Mouse (Mus musculus) midbrain, postnatal 0 days (tissue): Measurements from ENCODE around the gene Kirrel. TPM values are rescaled to one million over a fixed set of nuclear protein-coding genes. Genes with fewer than 3 reads are reported as not detected.
A peak's percentile ranks its signal among the peaks of the same experiment; 100 is the strongest.

ENCODE experiments used
- ATAC-seq: fragments of 200-750 bp; cut with Nextera tagmentation; 2 replicates; pipeline ENCODE4 v1.8.0; 2017; ENCODE audit warnings: moderate number of reproducible peaks, mild to moderate bottlenecking, moderate TSS enrichment, moderate library complexity; ENCODE audit not compliant: low FRiP score
- DNase-seq: peaks from one replicate; pipeline ENCODE4 v3.0.0-alpha.2; 2015; ENCODE audit warnings: low spot score
- H3K27ac ChIP-seq: fragments of 300-500 bp; sonication (generic); 2 replicates; pipeline ENCODE4 v1.5.1; 2014; ENCODE audit warnings: low read depth, mild to moderate bottlenecking, low read length, mixed read lengths
- H3K27me3 ChIP-seq: fragments of 300-500 bp; sonication (generic); 2 replicates; pipeline ENCODE4 v1.6.1; 2014; ENCODE audit warnings: low read length, control low read depth, mixed read lengths; ENCODE audit not compliant: insufficient read depth
- H3K36me3 ChIP-seq: fragments of 300-500 bp; sonication (generic); 2 replicates; pipeline ENCODE4 v1.6.1; 2014; ENCODE audit warnings: low read length, control low read depth, mixed read lengths; ENCODE audit not compliant: insufficient read depth
- H3K4me1 ChIP-seq: fragments of 300-500 bp; sonication (generic); 2 replicates; pipeline ENCODE4 v1.6.1; 2014; ENCODE audit warnings: mild to moderate bottlenecking, control low read depth, antibody characterized with exemption, low read length, mixed read lengths; ENCODE audit not compliant: insufficient read depth
- H3K4me2 ChIP-seq: fragments of 300-500 bp; sonication (generic); 2 replicates; pipeline ENCODE4 v1.6.1; 2014; ENCODE audit warnings: low read depth, mild to moderate bottlenecking, low read length, mixed read lengths; ENCODE audit not compliant: poor library complexity, severe bottlenecking
- H3K4me3 ChIP-seq: fragments of 300-500 bp; sonication (generic); 2 replicates; pipeline ENCODE4 v1.5.1; 2014; ENCODE audit warnings: low read depth, mild to moderate bottlenecking, low read length, moderate library complexity
- H3K9ac ChIP-seq: fragments of 300-500 bp; sonication (generic); replicated peaks from 2 replicates; pipeline ENCODE4 v1.6.1; 2014; ENCODE audit warnings: mild to moderate bottlenecking, low read length, moderate library complexity, mixed read lengths; ENCODE audit not compliant: poor library complexity, severe bottlenecking
- H3K9me3 ChIP-seq: fragments of 300-500 bp; sonication (generic); 2 replicates; pipeline ENCODE4 v1.6.1; 2016; ENCODE audit warnings: low read length, control low read depth
- CTCF ChIP-seq: IDR thresholded peaks from 2 replicates; pipeline ENCODE4 v1.5.1; 2016; ENCODE audit warnings: antibody characterized with exemption, mild to moderate bottlenecking
- WGBS: fragments of 180-500 bp; shearing (Covaris S2); extraction: QIAGEN DNeasy Blood & Tissue Kit; methylation state at CpG from one replicate; pipeline ENCODE4 v1.1.7; 2014; 5-methylcytosine and 5-hydroxymethylcytosine counted together
- polyA plus RNA-seq: library from polyadenylated mRNA; unstranded; fragments of >200 nt; fragmentation: Nextera tagmentation; extraction: Ambion mirVana; gene quantifications from 2 replicates; pipeline ENCODE4 v1.2.1, GENCODE M21; 2015
- total RNA-seq: library from RNA; depleted of rRNA; stranded (reverse); fragments of >200 nt; gene quantifications from 2 replicates; pipeline ENCODE4 v1.2.3, GENCODE M21; 2014; rRNA removed

The Kirrel gene
- total RNA-seq = 11.1 and 11.3 TPM in 2 replicates
- 3.3 and 4.0 TPM in 2 replicates for polyA plus RNA-seq

GRCm38 (mm10) chr3:87174096-87174768, at the start of gene Kirrel:
TSS of gene Kirrel (minus strand) at chr3:87174747.
- ATAC-seq (peak; percentile 84), DNase-seq (peak; percentile 80)
- Histone ChIP-seq H3K4me2 (peak within 1 kb of the TSS; percentile 64), H3K4me1 (0 out of 2 replicates have a peak, but pooled peaks cover 5% of the 10 kb centered on the region), H3K27me3 (no peaks in the 10 kb centered on the region), H3K9me3 (no peaks in the 10 kb centered on the region), H3K36me3 (no peaks in the 10 kb centered on the region), H3K27ac (peak within 1 kb of the TSS; percentile 79), H3K4me3 (peak within 1 kb of the TSS; percentile 65), H3K9ac (peak within 1 kb of the TSS; percentile 61)
- TF ChIP-seq CTCF = no peak; the same call in 1 of the 2 replicates
- under 1% methylated on average over 38 of the region's 45 CpGs for WGBS

GRCm38 (mm10) chr3:87223636-87224035, 49.1 kb upstream of the Kirrel start:
- 89% methylated on average over 4 of the region's 4 CpGs for WGBS
- no peak for ATAC-seq
- no peak for TF ChIP-seq CTCF
- H3K36me3 ChIP-seq = no peaks in the 10 kb centered on the region
- H3K4me2 ChIP-seq = no peak overlapping the region
- H3K27ac ChIP-seq = no peak overlapping the region
- no peaks in the 10 kb centered on the region for H3K9me3 ChIP-seq
- H3K4me3 ChIP-seq = no peak overlapping the region
- H3K4me1 ChIP-seq = no peaks in the 10 kb centered on the region
- no peak for DNase-seq
- H3K9ac ChIP-seq = no peak overlapping the region
- H3K27me3 ChIP-seq = no peaks in the 10 kb centered on the region

- Histone ChIP-seq H3K27me3 (no peaks in the 10 kb centered on the region), H3K36me3 (no peaks in the 10 kb centered on the region), H3K9me3 (no peaks in the 10 kb centered on the region), H3K4me1 (no peaks in the 10 kb centered on the region), H3K4me3 (no peak overlapping the region), H3K9ac (no peak overlapping the region), H3K4me2 (no peak overlapping the region), H3K27ac (no peak overlapping the region)
- DNase-seq (peak; percentile 48), ATAC-seq (no peak)
- WGBS = 79% methylated on average over 5 of the region's 5 CpGs
- no peak for TF ChIP-seq CTCF
These were observed 47.8 kb upstream of the Kirrel start for GRCm38 (mm10) chr3:87222346-87222745.

GRCm38 (mm10) chr3:87215176-87215575, 40.6 kb upstream of the Kirrel start:
- Histone ChIP-seq H3K27ac (no peak overlapping the region), H3K4me1 (no peaks in the 10 kb centered on the region), H3K4me2 (no peak overlapping the region), H3K9me3 (no peaks in the 10 kb centered on the region), H3K36me3 (no peaks in the 10 kb centered on the region), H3K9ac (no peak overlapping the region), H3K27me3 (no peaks in the 10 kb centered on the region), H3K4me3 (no peak overlapping the region)
- ATAC-seq (no peak), DNase-seq (no peak)
- TF ChIP-seq CTCF = no peak
- WGBS = 71% methylated on average over 11 of the region's 11 CpGs

- Histone ChIP-seq H3K4me1 (no peaks in the 10 kb centered on the region), H3K4me2 (no peak overlapping the region), H3K27me3 (no peaks in the 10 kb centered on the region), H3K27ac (no peak overlapping the region), H3K4me3 (no peak overlapping the region), H3K9me3 (no peaks in the 10 kb centered on the region), H3K36me3 (no peaks in the 10 kb centered on the region), H3K9ac (no peak overlapping the region)
- DNase-seq (no peak), ATAC-seq (no peak)
- 94% methylated on average over 19 of the region's 19 CpGs for WGBS
- no peak for TF ChIP-seq CTCF
These were observed 39.8 kb upstream of the Kirrel start for GRCm38 (mm10) chr3:87214221-87214864.
